Mouse (Mus musculus) forebrain, embryonic 13.5 days (tissue): ENCODE data around the gene Fbxo28. TPM values are rescaled to one million over a fixed set of nuclear protein-coding genes. Genes with fewer than 3 reads are reported as not detected.

Experiments used
- ATAC-seq: fragments of 200-750 bp; cut with Nextera tagmentation; 2 replicates; pipeline ENCODE4 v1.8.0; 2017
- H3K27ac ChIP-seq: fragments of 300-500 bp; sonication (generic); 2 replicates; pipeline ENCODE4 v1.5.1; 2015; ENCODE audit warnings: inconsistent platforms, mild to moderate bottlenecking, moderate library complexity
- H3K27me3 ChIP-seq: fragments of 300-500 bp; sonication (generic); 2 replicates; pipeline ENCODE4 v1.6.1; 2015; ENCODE audit warnings: mild to moderate bottlenecking, inconsistent platforms
- H3K36me3 ChIP-seq: fragments of 300-500 bp; sonication (generic); 2 replicates; pipeline ENCODE4 v1.6.1; 2015; ENCODE audit warnings: mild to moderate bottlenecking, inconsistent platforms; ENCODE audit not compliant: poor library complexity, severe bottlenecking
- H3K4me1 ChIP-seq: fragments of 300-500 bp; sonication (generic); 2 replicates; pipeline ENCODE4 v1.6.1; 2015; ENCODE audit warnings: inconsistent platforms
- H3K4me2 ChIP-seq: fragments of 300-500 bp; sonication (generic); 2 replicates; pipeline ENCODE4 v1.6.1; 2015; ENCODE audit warnings: inconsistent platforms, mild to moderate bottlenecking, moderate library complexity
- H3K4me3 ChIP-seq: fragments of 300-500 bp; sonication (generic); 2 replicates; pipeline ENCODE4 v1.5.1; 2015; ENCODE audit warnings: mild to moderate bottlenecking, inconsistent platforms
- H3K9ac ChIP-seq: fragments of 300-500 bp; sonication (generic); 2 replicates; pipeline ENCODE4 v1.6.1; 2015; ENCODE audit warnings: mild to moderate bottlenecking, inconsistent platforms
- H3K9me3 ChIP-seq: fragments of 300-500 bp; sonication (generic); replicated peaks from 2 replicates; pipeline ENCODE4 v1.6.1; 2016; ENCODE audit warnings: inconsistent platforms
- WGBS: fragments of 180-500 bp; shearing (Covaris S2); methylation state at CpG from one replicate; pipeline ENCODE4 v1.1.7; 2015; 5-methylcytosine and 5-hydroxymethylcytosine counted together
- polyA plus RNA-seq: library from polyadenylated mRNA; unstranded; fragments of >200 nt; fragmentation: Nextera tagmentation; extraction: Ambion mirVana; gene quantifications from 2 replicates; pipeline ENCODE4 v1.2.1, GENCODE M21; 2015

The Fbxo28 gene
- polyA plus RNA-seq, 1 experiment from 2014 or later = 29.3 TPM

GRCm38 (mm10) chr1:182338961-182339565 is 2.4 kb downstream of the Fbxo28 start:
- ATAC-seq = no peak
- Histone ChIP-seq H3K36me3 (peaks cover 5% of the 10 kb centered on the region; the same call in 1 of the 2 replicates), H3K4me3 (peak overlapping the region; percentile 99), H3K9me3 (no peaks in the 10 kb centered on the region), H3K4me2 (peak overlapping the region; percentile 82), H3K9ac (peak overlapping the region; percentile 98), H3K27me3 (no peaks in the 10 kb centered on the region), H3K27ac (no peak overlapping the region), H3K4me1 (peaks cover 30% of the 10 kb centered on the region)
- WGBS = 41% methylated on average over 7 of the region's 7 CpGs

GRCm38 (mm10) chr1:182333766-182334437 is 7.5 kb downstream of the Fbxo28 start:
- H3K4me1 ChIP-seq = peaks cover 26% of the 10 kb centered on the region
- no peak overlapping the region for H3K4me2 ChIP-seq
- no peaks in the 10 kb centered on the region for H3K27me3 ChIP-seq
- H3K27ac ChIP-seq = no peak overlapping the region
- no peak overlapping the region for H3K9ac ChIP-seq
- H3K4me3 ChIP-seq = no peak overlapping the region
- no peak for ATAC-seq
- H3K36me3 ChIP-seq = peaks cover 15% of the 10 kb centered on the region
- no peaks in the 10 kb centered on the region for H3K9me3 ChIP-seq
- 95% methylated on average over 7 of the region's 7 CpGs for WGBS

GRCm38 (mm10) chr1:182332090-182333034 is 9.1 kb downstream of the Fbxo28 start:
- Histone ChIP-seq H3K4me2 (no peak overlapping the region), H3K27ac (peak overlapping the region; percentile 0; the same call in 1 of the 2 replicates), H3K9ac (no peak overlapping the region), H3K4me1 (peaks cover 17% of the 10 kb centered on the region), H3K27me3 (no peaks in the 10 kb centered on the region), H3K4me3 (no peak overlapping the region), H3K9me3 (no peaks in the 10 kb centered on the region), H3K36me3 (peaks cover 24% of the 10 kb centered on the region)
- 90% methylated on average over 5 of the region's 5 CpGs for WGBS
- no peak for ATAC-seq

- Histone ChIP-seq H3K27me3 (no peaks in the 10 kb centered on the region), H3K9ac (no peak overlapping the region), H3K9me3 (no peaks in the 10 kb centered on the region), H3K4me2 (no peak overlapping the region), H3K4me1 (no peaks in the 10 kb centered on the region), H3K27ac (no peak overlapping the region), H3K4me3 (no peak overlapping the region), H3K36me3 (peaks cover 85% of the 10 kb centered on the region)
- 92% methylated on average over 1 of the region's 1 CpGs for WGBS
- no peak for ATAC-seq
Measured at GRCm38 (mm10) chr1:182325919-182326318, 15.5 kb downstream of the Fbxo28 start.

- ATAC-seq = no peak
- Histone ChIP-seq H3K4me1 (no peaks in the 10 kb centered on the region), H3K27ac (no peak overlapping the region), H3K9ac (no peak overlapping the region), H3K36me3 (peaks cover 93% of the 10 kb centered on the region), H3K27me3 (no peaks in the 10 kb centered on the region), H3K9me3 (no peaks in the 10 kb centered on the region), H3K4me3 (no peak overlapping the region), H3K4me2 (no peak overlapping the region)
- WGBS = 94% methylated on average over 7 of the region's 7 CpGs
Measured at GRCm38 (mm10) chr1:182324552-182324951, 16.9 kb downstream of the Fbxo28 start.

GRCm38 (mm10) chr1:182323139-182323538 is 18.3 kb downstream of the Fbxo28 start:
- H3K4me2 ChIP-seq = no peak overlapping the region
- no peak overlapping the region for H3K9ac ChIP-seq
- H3K27ac ChIP-seq = no peak overlapping the region
- ATAC-seq = no peak
- 95% methylated on average over 3 of the region's 3 CpGs for WGBS
- H3K27me3 ChIP-seq = no peaks in the 10 kb centered on the region
- no peaks in the 10 kb centered on the region for H3K4me1 ChIP-seq
- peaks cover 95% of the 10 kb centered on the region for H3K36me3 ChIP-seq
- no peaks in the 10 kb centered on the region for H3K9me3 ChIP-seq
- H3K4me3 ChIP-seq = no peak overlapping the region

- peaks cover 83% of the 10 kb centered on the region for H3K36me3 ChIP-seq
Measured at GRCm38 (mm10) chr1:182314201-182314600, 27.2 kb downstream of the Fbxo28 start.

GRCm38 (mm10) chr1:182313181-182313580 is 28.2 kb downstream of the Fbxo28 start:
- no peak overlapping the region for H3K27ac ChIP-seq
- H3K4me3 ChIP-seq = no peak overlapping the region
- ATAC-seq = no peak
- H3K4me1 ChIP-seq = no peaks in the 10 kb centered on the region
- peaks cover 73% of the 10 kb centered on the region for H3K36me3 ChIP-seq
- H3K4me2 ChIP-seq = no peak overlapping the region
- WGBS = 90% methylated on average over 8 of the region's 8 CpGs
- H3K9me3 ChIP-seq = no peaks in the 10 kb centered on the region
- no peak overlapping the region for H3K9ac ChIP-seq
- no peaks in the 10 kb centered on the region for H3K27me3 ChIP-seq

More at GRCm38 (mm10) chr1:182314201-182314600, 27.2 kb downstream of the Fbxo28 start:
- Histone ChIP-seq H3K9me3 (no peaks in the 10 kb centered on the region), H3K4me3 (no peak overlapping the region), H3K4me2 (no peak overlapping the region), H3K27ac (no peak overlapping the region), H3K4me1 (no peaks in the 10 kb centered on the region), H3K9ac (no peak overlapping the region), H3K27me3 (no peaks in the 10 kb centered on the region)
- WGBS = 96% methylated on average over 5 of the region's 5 CpGs
- no peak for ATAC-seq

GRCm38 (mm10) chr1:182311376-182311775 is 30.1 kb downstream of the Fbxo28 start:
- no peaks in the 10 kb centered on the region for H3K4me1 ChIP-seq
- no peaks in the 10 kb centered on the region for H3K9me3 ChIP-seq
- no peak overlapping the region for H3K9ac ChIP-seq
- H3K36me3 ChIP-seq = peaks cover 55% of the 10 kb centered on the region
- ATAC-seq = no peak
- no peak overlapping the region for H3K4me2 ChIP-seq
- no peak overlapping the region for H3K4me3 ChIP-seq
- H3K27me3 ChIP-seq = no peaks in the 10 kb centered on the region
- WGBS = 96% methylated on average over 5 of the region's 5 CpGs
- no peak overlapping the region for H3K27ac ChIP-seq

- Histone ChIP-seq H3K36me3 (peaks cover 44% of the 10 kb centered on the region), H3K4me1 (no peaks in the 10 kb centered on the region), H3K4me2 (no peak overlapping the region), H3K27me3 (no peaks in the 10 kb centered on the region), H3K9me3 (no peaks in the 10 kb centered on the region), H3K27ac (no peak overlapping the region), H3K9ac (no peak overlapping the region), H3K4me3 (no peak overlapping the region)
- no peak for ATAC-seq
- 95% methylated on average over 2 of the region's 2 CpGs for WGBS
Measured at GRCm38 (mm10) chr1:182310316-182310715, 31.1 kb downstream of the Fbxo28 start.

GRCm38 (mm10) chr1:182309403-182309802 is 32.0 kb downstream of the Fbxo28 start:
- Histone ChIP-seq H3K9ac (no peak overlapping the region), H3K4me1 (no peaks in the 10 kb centered on the region), H3K36me3 (peaks cover 35% of the 10 kb centered on the region), H3K27ac (no peak overlapping the region), H3K4me2 (no peak overlapping the region), H3K9me3 (no peaks in the 10 kb centered on the region), H3K27me3 (no peaks in the 10 kb centered on the region), H3K4me3 (no peak overlapping the region)
- WGBS = 86% methylated on average over 5 of the region's 5 CpGs
- ATAC-seq = no peak

- H3K4me1 ChIP-seq = no peaks in the 10 kb centered on the region
- whole genome bisulfite sequencing = 90% methylated on average over 5 of the region's 5 CpGs
- no peaks in the 10 kb centered on the region for H3K36me3 ChIP-seq
- H3K9ac ChIP-seq = no peak overlapping the region
- H3K27ac ChIP-seq = no peak overlapping the region
- H3K27me3 ChIP-seq = no peaks in the 10 kb centered on the region
- H3K4me2 ChIP-seq = no peak overlapping the region
- ATAC-seq = no peak
- H3K9me3 ChIP-seq = no peaks in the 10 kb centered on the region
- no peak overlapping the region for H3K4me3 ChIP-seq
Measured at GRCm38 (mm10) chr1:182302916-182303315, 38.5 kb downstream of the Fbxo28 start.
